Mouse (Mus musculus) c-Kit-negative CD71-positive TER-119-positive erythroid progenitor cells, embryonic 14.5 days (primary cell): ENCODE measurements around the gene Fbxo48.

Source experiments
- DNase-seq: peaks from one replicate; pipeline ENCODE4 v3.0.0-alpha.2; 2013; ENCODE audit warnings: low read depth, low spot score

The Fbxo48 gene

DNA sequence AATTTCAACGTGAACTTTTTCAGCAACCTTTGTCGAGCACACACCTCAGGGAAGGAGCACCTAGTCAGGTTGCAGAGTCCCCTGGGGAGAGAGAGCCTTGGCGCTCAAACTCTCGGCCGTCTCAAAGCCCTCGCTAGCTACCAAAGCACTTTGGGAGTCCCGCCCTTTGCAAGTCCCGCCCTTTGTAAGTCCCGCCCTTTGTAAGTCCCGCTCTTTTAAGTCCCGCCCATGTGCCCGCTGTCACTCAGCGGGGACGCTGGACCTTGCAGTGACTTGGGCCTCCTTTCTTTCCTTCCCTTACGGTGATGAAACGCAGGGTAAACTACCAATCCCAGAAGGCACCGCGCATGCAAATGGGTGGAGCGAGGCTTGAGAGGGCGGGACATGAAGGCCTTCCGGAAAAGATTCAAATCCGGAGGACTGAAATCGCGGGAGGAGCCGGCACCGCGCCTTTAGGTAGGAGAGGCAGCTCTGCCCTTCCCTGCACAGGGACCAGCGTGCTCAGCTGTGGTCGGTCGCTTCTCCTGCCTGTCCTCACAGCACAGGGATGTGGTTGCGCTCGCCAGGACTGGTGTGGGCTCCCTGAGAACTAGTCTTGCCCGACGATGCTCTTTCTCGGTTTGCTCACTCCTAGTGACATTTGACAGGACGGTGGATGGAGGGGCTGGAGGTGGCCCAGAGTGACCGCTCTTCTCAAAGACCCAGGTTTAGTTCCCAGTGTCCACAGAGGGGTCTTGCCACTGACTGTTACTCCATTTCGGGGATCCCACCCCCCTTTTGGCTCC lies at the start of gene Fbxo48:
Gene Fbxo48 (plus strand): TSS at position 400 of the 785 bp plus-strand sequence.
- DNase-seq: peak; percentile 99

DNA sequence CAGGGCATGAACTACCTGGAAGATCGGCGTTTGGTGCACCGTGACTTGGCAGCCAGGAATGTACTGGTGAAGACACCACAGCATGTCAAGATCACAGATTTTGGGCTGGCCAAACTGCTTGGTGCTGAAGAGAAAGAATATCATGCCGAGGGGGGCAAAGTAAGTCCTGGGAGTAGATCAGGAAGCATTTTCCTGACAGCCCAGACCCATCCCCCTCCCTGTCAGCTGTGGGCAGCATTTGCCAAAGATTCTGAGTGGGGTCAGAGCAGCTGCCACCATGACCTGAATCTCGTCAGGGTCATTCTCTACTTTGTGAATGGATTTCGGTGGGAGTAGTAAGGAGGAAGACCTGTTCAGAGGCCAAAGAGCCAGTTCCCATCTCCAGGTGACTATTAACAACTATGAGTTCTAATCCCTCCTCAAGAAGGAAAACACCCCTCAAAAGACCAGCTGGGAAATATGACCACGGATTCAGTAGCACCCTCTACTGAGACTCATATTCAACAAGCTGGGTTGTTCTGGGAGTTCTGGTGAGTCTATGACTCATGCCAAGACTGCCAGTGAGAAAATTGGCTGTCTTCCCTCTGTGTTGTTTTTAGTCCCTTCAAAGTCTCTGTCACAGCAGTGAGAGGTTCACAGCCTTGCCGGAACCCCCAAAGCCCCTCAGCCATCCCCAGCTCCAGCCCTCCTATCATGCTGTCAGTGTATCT lies 46.7 kb upstream of the Fbxo48 start:
- DNase-seq: no peak

DNA sequence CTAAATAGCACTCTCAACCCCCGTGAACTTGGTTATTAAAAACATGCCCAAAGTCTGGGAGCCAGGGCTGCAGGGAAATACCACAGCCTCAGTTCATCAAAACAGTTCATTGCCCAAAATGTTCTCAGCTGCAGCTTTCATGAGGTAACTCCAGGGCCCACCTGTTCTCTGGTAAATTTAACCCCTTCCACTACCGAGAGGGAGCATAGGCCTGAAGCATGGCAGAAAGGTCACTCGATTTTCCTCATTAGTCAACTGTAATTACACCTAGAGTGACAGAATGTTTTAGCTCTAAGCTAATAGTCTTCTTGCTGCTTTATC lies 46.2 kb upstream of the Fbxo48 start:
- no peak for DNase-seq

DNA sequence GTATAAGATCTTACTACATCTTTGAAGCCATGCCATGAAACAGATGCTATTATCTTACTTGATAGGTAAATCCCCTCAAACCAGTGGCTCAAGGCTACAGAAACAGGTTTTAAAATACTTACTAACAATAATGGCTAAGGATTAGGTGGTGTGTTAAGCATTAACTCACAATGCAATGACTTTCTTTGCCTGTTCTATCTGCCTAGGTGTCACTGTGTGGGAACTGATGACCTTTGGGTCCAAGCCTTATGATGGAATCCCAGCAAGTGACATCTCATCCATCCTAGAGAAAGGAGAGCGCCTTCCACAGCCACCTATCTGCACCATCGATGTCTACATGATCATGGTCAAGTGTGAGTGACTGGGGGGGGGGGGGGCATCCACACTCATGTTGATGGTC lies 44.6 kb upstream of the Fbxo48 start:
- no peak for DNase-seq

DNA sequence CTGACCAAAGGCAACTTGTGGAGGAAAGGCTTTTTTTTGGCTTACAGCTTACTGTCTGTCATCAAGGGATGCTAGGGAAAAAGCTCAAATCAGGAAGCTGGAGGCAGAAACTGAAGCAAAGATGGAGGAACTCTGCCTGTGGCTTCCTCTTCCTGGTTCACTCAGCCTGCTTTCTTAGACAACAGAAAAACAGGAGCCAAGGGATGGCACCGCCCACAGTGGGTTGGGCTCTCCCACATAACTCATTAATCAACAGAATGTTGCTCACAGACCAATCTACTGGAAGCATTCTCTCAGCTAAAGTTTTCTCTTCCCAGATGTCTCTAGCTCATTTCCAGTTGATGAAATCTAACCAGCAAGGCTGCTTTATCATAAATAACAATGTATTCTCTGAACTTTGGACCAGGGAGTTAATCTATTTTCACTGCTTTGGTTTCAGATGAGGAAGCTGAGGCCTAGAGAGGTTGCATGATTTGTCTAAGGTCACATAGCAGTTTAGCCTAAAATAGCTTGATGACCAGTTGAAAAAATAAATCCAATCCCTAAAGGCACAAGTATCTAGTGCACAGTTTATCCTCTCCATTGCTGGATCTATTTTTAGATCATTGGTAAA lies 43.6 kb upstream of the Fbxo48 start:
- no peak for DNase-seq

DNA sequence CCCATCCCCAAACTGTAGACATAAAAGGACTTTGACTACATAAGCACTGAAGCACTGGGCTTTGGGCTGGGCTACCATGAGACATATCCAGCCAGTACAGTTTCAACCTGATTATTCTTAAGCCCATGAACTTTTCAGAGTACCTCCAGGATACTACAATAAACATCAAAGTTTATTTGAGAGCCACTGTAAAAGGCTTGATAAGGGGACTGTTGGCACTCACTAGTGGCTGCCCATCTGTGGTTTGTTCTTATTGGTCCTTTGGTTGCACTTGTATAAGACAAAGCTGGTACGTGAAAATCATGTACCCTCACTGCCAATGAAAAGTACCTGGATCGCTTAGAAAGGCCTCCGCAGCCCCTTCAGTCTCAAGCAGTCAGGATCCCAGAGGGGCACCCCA lies 36.4 kb upstream of the Fbxo48 start:
- DNase-seq: no peak

DNA sequence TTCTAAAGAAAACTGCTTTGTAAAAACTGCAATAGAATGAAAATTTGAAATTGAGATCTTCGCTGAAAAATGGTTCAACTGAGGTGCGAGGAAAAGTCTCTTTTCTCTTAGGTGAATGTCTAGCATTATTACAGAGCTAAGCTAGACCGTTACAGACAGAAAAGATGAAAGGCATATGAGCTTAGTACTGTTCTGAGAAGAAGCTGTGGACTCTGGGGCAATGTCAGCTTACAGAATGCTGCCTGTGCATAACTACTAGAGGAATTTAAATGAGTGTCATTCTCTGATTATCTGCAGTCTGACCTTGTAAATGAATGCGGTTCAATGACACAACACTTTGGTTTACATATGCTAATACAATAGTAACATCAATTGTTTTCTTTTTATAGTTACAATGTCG lies 35.3 kb upstream of the Fbxo48 start:
- DNase-seq: no peak

DNA sequence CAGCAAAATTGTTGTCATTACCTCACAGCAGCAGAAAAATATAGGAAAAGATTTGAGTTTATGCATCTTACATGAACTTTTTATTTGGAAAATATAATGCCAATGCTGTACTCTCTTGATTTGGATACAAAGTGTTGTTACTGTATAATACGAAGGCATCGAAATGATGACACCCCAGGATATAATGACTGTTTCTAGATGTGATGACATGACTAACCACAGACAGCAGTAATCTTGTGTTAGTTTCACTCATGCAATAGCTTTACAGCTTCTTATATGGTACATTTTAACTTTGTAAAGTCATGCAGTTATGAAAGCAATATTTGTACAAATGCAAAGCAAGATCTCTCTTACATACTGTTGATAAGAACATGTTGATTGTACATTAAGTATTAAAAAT lies 33.7 kb upstream of the Fbxo48 start:
- DNase-seq: no peak

DNA sequence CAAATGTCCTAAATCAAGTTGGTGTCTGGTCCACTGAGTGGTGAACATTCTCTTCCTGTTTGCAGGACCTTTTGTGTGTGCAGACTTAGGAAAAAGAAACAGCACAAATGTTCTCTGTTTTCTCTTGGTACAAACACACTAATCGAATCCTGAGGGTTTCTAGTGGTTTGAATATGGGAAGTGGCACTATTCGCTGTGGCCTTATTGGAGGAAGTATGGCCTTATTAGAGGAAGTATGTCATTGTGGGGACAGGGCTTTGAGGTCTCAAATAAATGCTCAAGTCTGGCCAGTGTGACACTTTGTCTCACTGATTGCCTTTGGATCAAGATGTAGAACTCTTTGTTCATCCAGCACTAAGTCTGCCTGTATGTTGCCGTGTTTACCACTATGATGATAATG lies 19.0 kb upstream of the Fbxo48 start:
- no peak for DNase-seq

DNA sequence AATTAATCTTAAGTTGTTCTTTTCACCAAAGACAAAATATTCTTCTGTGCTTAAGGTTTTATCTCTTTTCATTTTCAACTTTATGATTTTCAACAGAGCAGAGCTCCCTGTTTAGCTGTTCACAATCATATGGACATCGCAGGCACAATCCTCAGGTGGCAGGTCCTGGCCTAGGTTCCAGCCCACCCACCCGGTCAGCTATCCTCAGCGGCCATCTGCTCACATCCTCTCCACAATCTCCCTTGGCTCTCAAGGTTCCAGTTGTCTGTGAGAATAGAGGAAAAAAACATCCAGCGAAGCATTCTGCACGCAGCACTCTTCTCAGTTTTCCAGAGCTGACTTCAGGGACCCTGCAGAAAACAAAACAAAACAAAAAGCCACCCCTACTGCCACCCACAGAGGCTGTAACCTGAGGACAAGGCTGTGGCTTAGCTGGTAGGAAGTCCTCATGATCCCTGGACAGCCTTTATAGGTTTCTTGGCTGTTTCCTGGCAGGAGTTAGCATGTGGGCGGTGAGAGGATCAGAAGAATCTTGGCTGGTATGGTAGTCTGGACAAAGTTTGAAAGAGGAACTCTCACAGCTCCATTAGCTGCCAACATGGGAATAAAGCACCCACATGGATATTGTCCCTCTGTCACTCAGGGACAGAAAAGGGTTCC lies 15.5 kb upstream of the Fbxo48 start:
- no peak for DNase-seq

DNA sequence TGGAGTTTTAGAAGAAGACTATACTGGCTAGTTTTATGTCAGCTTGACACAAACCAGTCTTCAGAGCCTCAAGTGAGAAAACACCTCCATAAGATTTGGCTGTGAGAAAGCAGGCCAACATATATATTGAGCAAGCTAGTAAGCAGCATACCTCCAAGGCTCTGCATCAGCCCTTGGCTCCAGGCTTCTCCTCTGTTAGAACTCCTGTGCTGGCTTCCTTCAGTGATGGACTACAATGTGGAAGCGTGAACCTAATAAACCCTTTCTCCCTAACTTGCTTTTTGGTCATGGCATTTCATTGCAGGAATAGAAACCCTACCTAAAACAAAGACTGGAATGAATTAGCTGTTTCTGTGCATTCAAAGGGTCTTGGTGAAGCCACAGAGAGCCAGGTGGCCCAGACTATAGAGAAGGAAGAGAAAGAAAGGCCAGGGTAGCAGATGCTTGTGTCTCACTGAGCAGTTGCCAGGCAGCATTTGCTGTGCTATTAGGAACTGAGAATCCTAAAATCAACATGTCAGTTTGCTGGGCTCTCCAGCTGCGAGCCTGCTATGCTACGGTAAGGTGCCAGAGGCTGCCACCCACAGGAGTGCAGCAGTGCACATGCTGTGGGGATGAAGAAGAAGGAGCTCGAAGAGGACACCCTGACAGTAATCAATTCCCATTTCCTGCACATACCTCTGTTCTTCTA lies 9.9 kb upstream of the Fbxo48 start:
- DNase-seq: no peak

DNA sequence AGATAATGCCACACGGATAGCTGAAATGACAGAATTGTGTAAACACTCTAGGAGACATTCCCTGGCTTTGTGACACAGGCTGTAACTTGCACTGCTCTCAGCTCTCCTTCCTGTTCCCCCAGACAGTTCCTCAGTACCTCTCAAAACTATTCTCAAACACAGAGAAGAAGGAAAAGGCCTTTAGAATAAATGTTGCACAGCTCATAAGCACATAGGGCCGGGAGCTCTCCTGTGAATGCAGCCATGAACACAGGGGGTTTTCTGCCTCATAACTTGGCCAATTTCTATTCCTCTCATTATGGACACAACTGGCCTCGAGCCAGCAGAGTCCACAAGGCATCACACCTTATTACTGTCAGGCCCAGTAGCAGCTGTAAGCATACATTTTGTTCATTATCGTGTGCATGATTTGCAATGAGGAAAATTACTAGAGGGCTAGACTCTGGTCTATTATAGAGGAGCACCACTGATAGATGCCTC lies 9.2 kb upstream of the Fbxo48 start:
- no peak for DNase-seq

DNA sequence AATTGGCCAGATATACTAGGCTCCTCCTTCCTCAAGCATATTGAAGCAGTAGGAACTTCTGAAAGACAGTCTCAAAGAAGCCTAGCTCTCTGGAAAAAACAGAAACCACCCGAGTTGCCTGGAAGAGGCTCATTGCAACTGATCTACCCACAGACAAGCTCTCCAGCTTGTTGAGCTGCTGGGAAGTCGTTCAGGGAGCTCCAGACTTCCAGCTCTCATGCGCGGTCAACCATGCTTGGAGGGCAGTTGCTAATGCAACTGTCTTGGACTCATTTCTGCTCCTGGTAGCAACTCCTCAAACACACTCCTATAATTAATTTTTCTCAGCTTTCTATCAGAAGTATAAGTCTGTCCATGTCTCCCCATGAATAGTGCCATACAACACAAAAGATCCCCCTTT lies 8.2 kb upstream of the Fbxo48 start:
- DNase-seq: no peak

DNA sequence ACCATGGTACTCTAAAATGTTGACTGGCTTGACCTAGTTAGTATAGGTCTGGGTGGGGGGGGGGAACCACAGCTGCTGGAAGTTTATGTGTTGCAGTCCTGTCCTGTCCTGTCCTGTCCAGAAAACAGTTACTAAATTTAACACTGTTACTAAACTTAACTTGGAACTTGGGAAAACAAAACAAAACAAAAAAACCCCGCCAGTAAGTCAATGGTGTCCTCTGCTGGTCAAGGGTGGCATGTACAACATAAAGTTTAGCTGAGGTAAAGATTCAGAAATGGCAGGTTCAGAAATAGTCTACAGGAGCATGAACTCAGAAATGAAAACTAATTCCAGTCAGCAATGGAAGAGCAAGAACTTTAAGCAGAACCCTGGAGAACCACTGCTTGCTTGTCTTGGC lies 2.4 kb upstream of the Fbxo48 start:
- no peak for DNase-seq

DNA sequence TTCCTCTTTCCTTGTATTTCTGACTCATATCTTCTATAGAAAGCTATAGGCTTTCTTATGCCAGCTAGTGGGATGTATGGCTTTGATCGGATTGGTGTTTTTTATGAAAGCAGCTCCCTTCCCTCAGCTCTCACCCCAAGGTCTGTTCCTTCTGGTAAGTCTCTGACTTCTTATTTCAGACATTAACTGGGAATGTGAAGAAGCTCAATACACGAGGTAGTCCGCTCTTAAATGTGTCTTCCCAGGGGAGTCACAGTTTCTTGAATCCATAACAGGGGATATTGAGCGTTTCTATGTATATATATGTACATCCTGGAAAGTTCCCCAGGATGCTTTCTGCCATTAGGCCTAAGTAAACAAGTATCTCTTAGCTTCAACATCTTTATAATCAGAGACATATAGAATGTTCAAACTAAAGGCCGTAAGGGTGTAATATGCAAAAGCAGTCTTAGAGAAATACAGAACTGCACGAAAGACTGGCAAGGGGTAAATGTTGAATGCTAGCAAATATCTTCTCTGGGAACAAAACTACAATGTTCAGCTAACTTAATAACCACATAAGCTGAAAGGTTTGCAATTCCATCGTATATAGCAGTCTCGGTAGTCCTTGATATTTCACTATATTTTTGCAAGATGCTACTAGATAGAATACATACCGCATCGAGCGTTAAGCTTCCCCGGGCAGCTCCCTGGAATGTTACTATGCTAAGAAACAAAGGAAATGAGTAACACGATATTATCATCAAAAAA lies 774 bp upstream of the Fbxo48 start:
- peak; percentile 24 for DNase-seq

DNA sequence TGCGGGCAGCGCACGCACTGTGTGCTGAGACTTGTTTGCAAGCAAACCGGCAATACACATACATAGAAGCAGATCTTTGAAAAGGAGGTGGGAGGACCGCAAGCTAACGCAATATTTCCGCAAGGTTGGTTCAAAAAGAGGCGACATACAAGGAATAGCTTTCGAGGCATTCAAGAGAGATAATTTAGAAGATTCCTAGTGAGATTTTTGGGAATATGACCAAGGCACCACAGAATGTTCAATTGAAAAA lies 511 bp downstream of the Fbxo48 start:
- DNase-seq: no peak

DNA sequence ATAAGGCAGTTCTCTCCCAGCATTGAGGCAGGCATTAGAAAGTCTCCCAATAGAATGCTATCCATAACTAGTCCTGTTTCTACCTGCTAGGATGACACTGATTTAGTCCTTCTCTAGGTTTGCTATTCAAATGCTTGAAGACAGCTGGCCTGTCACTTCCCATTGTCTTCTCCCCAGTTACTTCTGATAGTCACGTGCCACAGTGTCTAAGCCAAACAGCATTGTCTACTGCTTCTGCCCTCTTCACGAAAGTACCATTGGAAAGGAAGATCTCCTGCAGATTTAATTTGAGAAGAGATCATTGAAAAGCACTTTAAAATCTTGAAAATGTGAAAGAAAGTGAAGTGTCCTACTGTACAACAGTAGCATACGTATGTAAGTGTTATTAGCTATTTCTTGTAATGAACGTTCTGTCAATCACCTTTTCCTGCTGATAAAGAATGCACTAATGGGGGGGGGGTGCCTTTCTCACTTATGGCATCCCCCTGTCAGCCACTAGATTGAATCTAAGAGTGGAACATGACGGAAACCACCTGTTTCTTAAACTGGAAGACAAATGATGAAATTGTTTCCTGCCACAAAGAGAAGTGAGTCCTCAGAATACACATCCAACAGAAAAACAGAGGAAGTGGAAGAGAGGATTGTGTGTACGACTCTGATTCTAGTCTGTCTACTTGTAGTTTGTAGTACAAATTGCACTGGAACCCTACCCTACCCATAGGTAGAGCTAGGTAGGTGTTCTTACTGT lies 5.1 kb downstream of the Fbxo48 start:
- DNase-seq: no peak

DNA sequence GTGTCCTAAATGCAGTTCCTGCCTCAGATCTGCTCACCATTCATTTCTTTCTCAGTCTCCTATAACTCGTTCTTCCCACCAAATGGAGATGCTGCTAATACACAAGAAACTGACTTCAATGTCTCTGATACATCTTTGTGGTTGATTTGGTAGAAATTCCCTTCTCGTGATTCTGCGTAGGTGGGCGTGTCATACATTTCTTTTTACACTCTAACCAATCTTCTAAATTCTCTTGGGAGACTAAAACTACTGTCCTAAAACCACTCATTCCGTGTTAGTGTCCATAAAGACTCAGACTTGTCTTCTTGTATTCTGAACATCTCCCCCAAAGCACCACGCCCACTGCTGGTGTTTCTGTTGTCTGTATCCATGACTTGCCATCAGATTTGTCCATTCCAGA lies 5.9 kb downstream of the Fbxo48 start:
- DNase-seq: no peak

DNA sequence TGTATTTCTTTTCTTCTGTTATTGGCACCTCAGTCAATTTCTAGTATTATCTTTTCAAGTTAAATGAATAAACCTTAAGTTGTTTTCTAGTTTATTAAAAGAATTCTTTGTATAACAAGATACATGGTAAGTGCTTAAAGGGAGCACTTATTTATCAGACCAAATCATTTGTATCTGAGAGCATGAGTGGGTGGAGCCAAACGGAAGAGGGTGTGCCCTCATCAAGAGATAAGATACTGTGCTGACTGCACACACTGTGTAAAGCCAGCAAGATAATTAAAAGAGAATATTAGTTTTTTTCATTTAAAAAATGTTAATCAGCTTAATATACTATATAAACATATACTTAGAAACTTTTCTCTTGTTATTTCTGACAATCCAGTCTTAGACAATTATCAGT lies 7.3 kb downstream of the Fbxo48 start:
- DNase-seq: peak; percentile 25

DNA sequence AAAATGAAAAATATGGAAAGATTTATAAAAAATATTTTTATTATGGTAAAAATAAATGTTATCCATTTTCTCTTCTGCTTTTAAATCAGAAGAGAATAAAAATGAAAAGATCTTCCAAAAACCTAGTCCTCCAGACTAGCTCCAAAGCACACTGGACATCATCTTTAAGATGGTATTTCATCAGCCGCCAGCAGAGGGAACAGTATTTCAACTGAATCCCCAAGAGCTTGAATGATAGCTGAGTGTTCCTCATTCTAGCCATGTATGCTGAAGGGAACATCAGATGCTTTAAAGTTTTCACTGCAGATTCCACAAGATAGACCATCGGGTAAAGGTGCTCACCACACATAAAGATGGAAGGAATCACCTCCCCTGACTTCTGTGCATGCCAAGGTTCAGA lies 16.6 kb downstream of the Fbxo48 start:
- DNase-seq: no peak

DNA sequence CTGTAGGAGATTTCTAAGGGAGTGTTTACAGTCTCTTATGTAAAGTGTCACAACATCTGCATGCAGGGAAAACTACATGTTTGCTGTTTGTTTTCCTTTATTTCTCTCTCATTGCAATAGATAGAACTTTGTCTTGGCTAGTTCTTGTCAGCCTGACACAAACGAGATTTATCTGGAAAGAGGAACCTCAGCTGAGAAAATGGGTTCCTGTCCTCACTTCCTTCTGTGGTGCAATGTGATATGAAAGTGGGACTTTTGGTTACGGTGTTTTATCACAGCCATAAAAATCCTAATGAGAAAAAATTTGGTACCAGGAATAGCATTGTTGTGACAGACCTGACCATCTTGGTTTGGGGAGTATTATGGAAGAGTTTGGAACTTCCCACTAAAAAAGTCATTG lies 18.5 kb downstream of the Fbxo48 start:
- DNase-seq: no peak
